Mouse (Mus musculus) forebrain, embryonic 14.5 days (tissue): Measurements from ENCODE around the gene Tbc1d13. TPM values are rescaled to one million over a fixed set of nuclear protein-coding genes. Genes with fewer than 3 reads are reported as not detected.
"Not testable (repeated sequence)": the region's sequence is repeated elsewhere in the genome, so short reads cannot be mapped to it uniquely, and the experiment has no call there.

Experiments used
- ATAC-seq: fragments of 200-750 bp; cut with Nextera tagmentation; 2 replicates; pipeline ENCODE4 v1.8.0; 2017; ENCODE audit warnings: mild to moderate bottlenecking, moderate library complexity
- DNase-seq: peaks from one replicate; pipeline ENCODE4 v3.0.0-alpha.2; 2015; ENCODE audit warnings: low spot score
- H3K27ac ChIP-seq: fragments of 300-500 bp; sonication (generic); 2 replicates; pipeline ENCODE4 v1.5.1; 2014; ENCODE audit warnings: low read depth, mild to moderate bottlenecking, control low read depth, low read length, moderate library complexity
- H3K27me3 ChIP-seq: fragments of 300-500 bp; sonication (generic); replicated peaks from 2 replicates; pipeline ENCODE4 v1.6.1; 2014; ENCODE audit warnings: low read length, control low read depth, mixed read lengths; ENCODE audit not compliant: control insufficient read depth, insufficient read depth
- H3K36me3 ChIP-seq: fragments of 300-500 bp; sonication (generic); 2 replicates; pipeline ENCODE4 v1.6.1; 2014; ENCODE audit warnings: low read length, control low read depth; ENCODE audit not compliant: control insufficient read depth, insufficient read depth
- H3K4me1 ChIP-seq: fragments of 300-500 bp; sonication (generic); 2 replicates; pipeline ENCODE4 v1.6.1; 2014; ENCODE audit warnings: antibody characterized with exemption, low read length, control low read depth; ENCODE audit not compliant: control insufficient read depth, insufficient read depth
- H3K4me2 ChIP-seq: fragments of 300-500 bp; sonication (generic); 2 replicates; pipeline ENCODE4 v1.6.1; 2014; ENCODE audit warnings: mild to moderate bottlenecking, control low read depth, low read length
- H3K4me3 ChIP-seq: fragments of 300-500 bp; sonication (generic); 2 replicates; pipeline ENCODE4 v1.5.1; 2014; ENCODE audit warnings: low read depth, low read length, control low read depth
- H3K9ac ChIP-seq: fragments of 300-500 bp; sonication (generic); 2 replicates; pipeline ENCODE4 v1.6.1; 2014; ENCODE audit warnings: mild to moderate bottlenecking, low read length, control low read depth, moderate library complexity
- H3K9me3 ChIP-seq: fragments of 300-500 bp; sonication (generic); replicated peaks from 2 replicates; pipeline ENCODE4 v1.6.1; 2016; ENCODE audit warnings: low read length, control low read depth, mixed read lengths; ENCODE audit not compliant: control insufficient read depth
- WGBS: fragments of 180-500 bp; shearing (Covaris S2); extraction: QIAGEN DNeasy Blood & Tissue Kit; methylation state at CpG from one replicate; pipeline ENCODE4 v1.1.7; 2014; 5-methylcytosine and 5-hydroxymethylcytosine counted together
- polyA plus RNA-seq: library from polyadenylated mRNA; unstranded; fragments of >200 nt; fragmentation: Nextera tagmentation; extraction: Ambion mirVana; gene quantifications from 2 replicates; pipeline ENCODE4 v1.2.1, GENCODE M21; 2014

Gene Tbc1d13
- polyA plus RNA-seq, 1 experiment from 2014 or later: 16.4 TPM

- H3K9me3 ChIP-seq, H3K4me1 ChIP-seq, H3K27me3 ChIP-seq, DNase-seq, H3K9ac ChIP-seq, H3K27ac ChIP-seq: not testable (repeated sequence)
- H3K36me3 ChIP-seq: peaks cover 31% of the 10 kb centered on the region
- H3K4me2 ChIP-seq: peak overlapping the region; percentile 94
- H3K4me3 ChIP-seq: peak overlapping the region; percentile 67
- WGBS: 48% methylated on average over 7 of the region's 7 CpGs
- ATAC-seq: peak; percentile 47
These were observed 45.2 kb downstream of the Tbc1d13 start for GRCm38 (mm10) chr2:30178711-30179110.

GRCm38 (mm10) chr2:30182424-30182823 lies 48.9 kb downstream of the Tbc1d13 start:
- no peak for DNase-seq

GRCm38 (mm10) chr2:30183721-30184120 lies 50.2 kb downstream of the Tbc1d13 start:
- DNase-seq (no peak), ATAC-seq (no peak)
- no peak overlapping the region for H3K4me3 ChIP-seq
- no peak overlapping the region for H3K4me2 ChIP-seq
- H3K9ac ChIP-seq: no peak overlapping the region
- no peak overlapping the region for H3K27ac ChIP-seq
- H3K27me3 ChIP-seq: no peaks in the 10 kb centered on the region
- H3K36me3 ChIP-seq: no peaks in the 10 kb centered on the region
- WGBS: 74% methylated on average over 3 of the region's 3 CpGs
- H3K9me3 ChIP-seq: no peaks in the 10 kb centered on the region
- no peaks in the 10 kb centered on the region for H3K4me1 ChIP-seq

More at GRCm38 (mm10) chr2:30182424-30182823, 48.9 kb downstream of the Tbc1d13 start:
- 88% methylated on average over 2 of the region's 2 CpGs for WGBS
- Histone ChIP-seq H3K9ac (no peak overlapping the region), H3K9me3 (no peaks in the 10 kb centered on the region), H3K4me1 (peaks cover 5% of the 10 kb centered on the region), H3K4me3 (no peak overlapping the region), H3K27me3 (no peaks in the 10 kb centered on the region), H3K36me3 (no peaks in the 10 kb centered on the region), H3K4me2 (no peak overlapping the region), H3K27ac (no peak overlapping the region)
- no peak for ATAC-seq

GRCm38 (mm10) chr2:30185276-30185675 lies 51.7 kb downstream of the Tbc1d13 start:
- WGBS: 89% methylated on average over 6 of the region's 6 CpGs

GRCm38 (mm10) chr2:30185681-30186080 lies 52.1 kb downstream of the Tbc1d13 start:
- Histone ChIP-seq H3K4me1 (no peaks in the 10 kb centered on the region), H3K4me3 (no peak overlapping the region), H3K9me3 (no peaks in the 10 kb centered on the region), H3K36me3 (no peaks in the 10 kb centered on the region), H3K4me2 (no peak overlapping the region), H3K27ac (no peak overlapping the region), H3K9ac (no peak overlapping the region), H3K27me3 (no peaks in the 10 kb centered on the region)
- WGBS: 90% methylated on average over 3 of the region's 3 CpGs
- DNase-seq: no peak
- ATAC-seq: no peak

More at GRCm38 (mm10) chr2:30185276-30185675, 51.7 kb downstream of the Tbc1d13 start:
- Histone ChIP-seq H3K4me1 (no peaks in the 10 kb centered on the region), H3K4me3 (no peak overlapping the region), H3K27me3 (no peaks in the 10 kb centered on the region), H3K9ac (no peak overlapping the region), H3K9me3 (no peaks in the 10 kb centered on the region), H3K36me3 (no peaks in the 10 kb centered on the region), H3K27ac (no peak overlapping the region), H3K4me2 (no peak overlapping the region)
- DNase-seq: no peak
- no peak for ATAC-seq

- Histone ChIP-seq H3K27me3 (no peaks in the 10 kb centered on the region), H3K4me1 (no peaks in the 10 kb centered on the region), H3K4me2 (no peak overlapping the region), H3K9me3 (no peaks in the 10 kb centered on the region), H3K36me3 (0 out of 2 replicates have a peak, but pooled peaks cover 2% of the 10 kb centered on the region), H3K27ac (no peak overlapping the region), H3K4me3 (no peak overlapping the region), H3K9ac (no peak overlapping the region)
- ATAC-seq (no peak), DNase-seq (no peak)
- 84% methylated on average over 12 of the region's 12 CpGs for WGBS
These were observed 58.4 kb downstream of the Tbc1d13 start for GRCm38 (mm10) chr2:30191790-30192580.

GRCm38 (mm10) chr2:30194656-30195055 lies 61.1 kb downstream of the Tbc1d13 start:
- WGBS: 41% methylated on average over 3 of the region's 3 CpGs
- 0 out of 2 replicates have a peak, but pooled peaks cover 2% of the 10 kb centered on the region for H3K36me3 ChIP-seq
- DNase-seq: peak; percentile 38
- ATAC-seq: no peak
- H3K27me3 ChIP-seq: no peaks in the 10 kb centered on the region
- H3K4me1 ChIP-seq: no peaks in the 10 kb centered on the region
- H3K4me3 ChIP-seq: no peak overlapping the region
- no peak overlapping the region for H3K4me2 ChIP-seq
- H3K9me3 ChIP-seq: no peaks in the 10 kb centered on the region
- no peak overlapping the region for H3K9ac ChIP-seq
- no peak overlapping the region for H3K27ac ChIP-seq

- Histone ChIP-seq H3K4me1 (no peaks in the 10 kb centered on the region), H3K27ac (no peak overlapping the region), H3K4me2 (no peak overlapping the region), H3K4me3 (no peak overlapping the region), H3K9me3 (no peaks in the 10 kb centered on the region), H3K36me3 (no peaks in the 10 kb centered on the region), H3K27me3 (no peaks in the 10 kb centered on the region), H3K9ac (no peak overlapping the region)
- ATAC-seq (no peak), DNase-seq (no peak)
- 63% methylated on average over 4 of the region's 4 CpGs for WGBS
These were observed 64.5 kb downstream of the Tbc1d13 start for GRCm38 (mm10) chr2:30198021-30198420.

- Histone ChIP-seq H3K4me2 (no peak overlapping the region), H3K4me1 (peaks cover 5% of the 10 kb centered on the region), H3K9ac (no peak overlapping the region), H3K36me3 (no peaks in the 10 kb centered on the region), H3K27ac (no peak overlapping the region), H3K4me3 (no peak overlapping the region), H3K9me3 (no peaks in the 10 kb centered on the region), H3K27me3 (no peaks in the 10 kb centered on the region)
- WGBS: 71% methylated on average over 1 of the region's 1 CpGs
- DNase-seq: no peak
- no peak for ATAC-seq
These were observed 66.4 kb downstream of the Tbc1d13 start for GRCm38 (mm10) chr2:30199984-30200383.
